Comparison of ENCODE assay signal across 20 mouse cellular contexts in the genomic region with DNA sequence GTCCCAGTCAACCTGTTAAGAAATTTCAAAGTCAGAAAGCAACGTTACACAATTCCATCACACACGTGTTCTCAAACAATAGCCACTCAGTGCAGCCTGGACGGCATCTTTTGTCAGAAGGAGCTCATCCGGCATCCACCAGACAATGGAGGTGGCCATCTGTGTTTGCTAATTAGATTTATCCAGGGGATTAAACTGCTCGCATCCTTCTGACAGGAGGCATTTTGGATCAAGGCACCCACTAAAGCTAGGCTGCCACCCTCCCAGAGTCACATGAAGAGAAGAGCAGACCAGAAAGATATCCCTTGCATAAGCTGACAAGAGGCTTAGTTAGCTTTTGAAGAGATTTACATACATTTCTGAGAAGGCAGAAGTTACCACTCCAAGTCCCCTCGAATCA.
A peak's percentile ranks its signal among the peaks of the same experiment; 100 is the strongest.
DNase-seq lines count a peak whose midpoint lies in the region; ATAC-seq and TF ChIP-seq lines count a peak whose summit lies in the region.
"Had no signal": no experiment of that assay in that cellular context is flagged by ENCODE, and none has a peak within 500 bp of the region (broad histone marks: within the 10 kb centered on the region; RNA-seq: fewer than 3 reads in every experiment).

No protein-coding gene starts in this region.

- no peaks in the 10 kb centered on the region for H3K4me1 ChIP-seq in heart, adult 2 months (ENCODE audit: control insufficient read depth, insufficient read depth, low read length)
- H3K4me1 ChIP-seq in midbrain, embryonic 12.5 days, result peaks cover 9% of the 10 kb centered on the region; the same call in 1 of the 2 replicates
- H3K4me1 ChIP-seq: embryonic facial prominence, embryonic 15.5 days; forebrain, embryonic 15.5 days had no signal

- H3K4me2 ChIP-seq in midbrain, embryonic 12.5 days (replicated peaks), result peak overlapping the region; percentile 16; the same call in 1 of the 2 replicates
- H3K4me2 ChIP-seq: embryonic facial prominence, embryonic 15.5 days; forebrain, embryonic 15.5 days; heart, embryonic 11.5 days; neural tube, embryonic 13.5 days had no signal

- no peaks in the 10 kb centered on the region for H3K27me3 ChIP-seq in heart, adult 2 months (ENCODE audit: control insufficient read depth, insufficient read depth, low read length)
- H3K27me3 ChIP-seq in midbrain, embryonic 12.5 days, result peaks cover 7% of the 10 kb centered on the region
- H3K27me3 ChIP-seq: embryonic facial prominence, embryonic 15.5 days; forebrain, embryonic 15.5 days; neural tube, embryonic 13.5 days had no signal

- peak; percentile 84 for ATAC-seq in midbrain, embryonic 12.5 days (ENCODE audit: low FRiP score, low read depth)
- ATAC-seq: forebrain, embryonic 15.5 days; inflammation-experienced regulatory T-cells, adult 6 months had no signal

- TF ChIP-seq EP300 in heart, adult 2 months (IDR thresholded peaks at IDR 0.05; ENCODE audit: insufficient read depth, low read depth, low read length), result no peak

- intact Hi-C loops in heart, adult 2 months (cut with DNase I), result no loop called here
- intact Hi-C loops in gastrocnemius, postnatal 14 days (cut with DNase I; ENCODE audit: low total_unique reads), result no loop called here

- no peak overlapping the region for H3K4me3 ChIP-seq in heart, adult 2 months
- no peak overlapping the region for H3K4me3 ChIP-seq in midbrain, embryonic 12.5 days
- H3K4me3 ChIP-seq: embryonic facial prominence, embryonic 15.5 days; forebrain, embryonic 15.5 days; neural tube, embryonic 13.5 days had no signal

- no peaks in the 10 kb centered on the region for H3K9me3 ChIP-seq in midbrain, embryonic 12.5 days
- H3K9me3 ChIP-seq: embryonic facial prominence, embryonic 15.5 days; forebrain, embryonic 15.5 days; neural tube, embryonic 13.5 days had no signal

- H3K36me3 ChIP-seq in heart, adult 2 months (ENCODE audit: control insufficient read depth, insufficient read depth, low read length), result no peaks in the 10 kb centered on the region
- H3K36me3 ChIP-seq in midbrain, embryonic 12.5 days, result no peaks in the 10 kb centered on the region
- H3K36me3 ChIP-seq: embryonic facial prominence, embryonic 15.5 days; forebrain, embryonic 15.5 days; neural tube, embryonic 13.5 days had no signal

- no peak for TF ChIP-seq POLR2A in heart, adult 2 months (IDR thresholded peaks at IDR 0.05; ENCODE audit: insufficient read depth, low read depth, low read length)

- DNase-seq in heart, adult 11 months, result peak; percentile 23
- DNase-seq in heart, adult 2 months, result no peak
- peak; percentile 55 for DNase-seq in embryo, embryonic 10.5 days (ENCODE audit: low spot score)
- DNase-seq in retina, postnatal 1 day, result peak; percentile 92
- DNase-seq in kidney, adult 9 months, result no peak
- no peak for DNase-seq in gastrocnemius, postnatal 14 days
- DNase-seq in cerebellum, adult 11-12 months, result no peak
- DNase-seq: adrenal gland, postnatal 25 days; cerebellum, adult 8-10 months; gastrocnemius, postnatal 10 days; heart, postnatal 14 days; lung, adult 2 months; lung, postnatal 36 days; right cerebral cortex, adult 18-20 months had no signal

- TF ChIP-seq CTCF in heart, adult 2 months (IDR thresholded peaks at IDR 0.05), result no peak

- H3K79me2 ChIP-seq in heart, adult 2 months (replicated peaks; ENCODE audit: control insufficient read depth, insufficient read depth, low read length), result no peaks in the 10 kb centered on the region

- H3K9ac ChIP-seq in heart, adult 2 months (ENCODE audit: low read depth, low read length), result no peak overlapping the region
- no peak overlapping the region for H3K9ac ChIP-seq in midbrain, embryonic 12.5 days (replicated peaks)
- H3K9ac ChIP-seq: embryonic facial prominence, embryonic 15.5 days; forebrain, embryonic 15.5 days; neural tube, embryonic 13.5 days had no signal

- H3K27ac ChIP-seq in heart, adult 2 months, result no peak overlapping the region
- H3K27ac ChIP-seq in midbrain, embryonic 12.5 days (replicated peaks), result peak overlapping the region; percentile 39
- H3K27ac ChIP-seq: embryonic facial prominence, embryonic 15.5 days; forebrain, embryonic 15.5 days; neural tube, embryonic 13.5 days had no signal

- 49% methylated on average over 6 of the region's 6 CpGs for WGBS in heart, adult 2 months
- WGBS in midbrain, embryonic 12.5 days, result 5% methylated on average over 6 of the region's 6 CpGs

Comparison
In these comparisons a context has a peak if more than half of its experiments do, and no peak if none do; other contexts are left out.
1. DNase-seq: peak in heart, adult 11 months (single experiment), embryo, embryonic 10.5 days (single experiment) and retina, postnatal 1 day (single experiment); none in heart, adult 2 months (0 of 2), kidney, adult 9 months (single experiment), gastrocnemius, postnatal 14 days (single experiment) and cerebellum, adult 11-12 months (single experiment).